Mouse (Mus musculus) adrenal gland, postnatal 14 days (tissue): ENCODE results near the gene Ldah. TPM values are rescaled to one million over a fixed set of nuclear protein-coding genes. Genes with fewer than 3 reads are reported as not detected.
A peak's percentile ranks its signal among the peaks of the same experiment; 100 is the strongest.

Source experiments
- DNase-seq: peaks from one replicate; pipeline ENCODE4 v3.0.0; 2021; ENCODE audit warnings: mixed read lengths
- total RNA-seq: library from RNA; stranded (reverse); gene quantifications from 2 replicates; pipeline ENCODE4 v1.2.3, GENCODE M21; 2021

Gene Ldah
- total RNA-seq, 1 experiment from 2014 or later, result 41.9 TPM

DNA sequence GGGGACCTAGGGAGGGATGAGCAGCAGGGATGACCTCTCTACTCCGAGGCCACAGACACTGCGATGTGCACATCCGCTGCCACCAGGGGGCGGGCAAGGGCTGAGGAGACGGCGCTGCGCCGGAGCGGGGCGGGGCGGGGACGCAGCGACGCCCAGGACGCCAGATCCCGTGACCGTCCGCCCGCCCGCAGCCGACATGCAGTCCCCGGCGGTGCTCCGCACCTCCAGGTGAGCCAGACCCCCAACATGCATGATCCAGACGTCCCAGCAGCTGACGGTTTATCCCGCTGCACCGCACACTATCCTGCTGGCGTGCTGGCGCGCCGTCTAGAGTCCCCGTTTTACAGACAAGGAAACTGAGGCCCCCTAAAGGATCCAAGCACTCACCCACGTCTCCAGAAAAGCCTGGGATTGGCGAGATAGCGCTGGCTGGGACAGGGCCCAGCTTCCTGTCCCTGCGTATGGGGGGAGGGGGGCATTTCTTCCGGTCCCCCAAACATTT lies 105.4 kb downstream of the Ldah start, which contains the start of gene Hs1bp3:
Gene Hs1bp3, plus strand, starts transcription at position 163 of the 502 bp plus-strand sequence.
- DNase-seq, result peak; percentile 96

DNA sequence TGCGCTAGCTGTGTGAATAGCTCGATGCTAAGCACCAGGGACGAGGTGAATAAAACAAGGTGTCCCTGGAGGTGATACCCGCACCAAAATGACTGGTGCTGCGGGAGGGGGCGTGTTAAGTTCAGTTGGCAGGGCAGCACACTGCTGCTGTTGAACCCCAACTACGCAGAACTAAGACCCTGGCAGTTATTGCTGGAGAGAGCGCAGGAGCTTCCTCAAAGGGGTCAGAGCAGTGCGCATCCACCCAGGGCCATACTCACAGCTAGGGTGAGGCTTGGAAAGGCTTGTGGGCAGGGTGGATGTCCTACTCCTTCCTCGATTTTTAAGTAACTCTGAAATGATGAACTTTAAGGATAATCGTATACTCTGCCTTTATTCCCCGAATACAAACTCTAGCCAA lies 105.9 kb downstream of the Ldah start:
- no peak for DNase-seq

- no peak for DNase-seq
Measured at GRCm38 (mm10) chr12:8316541-8316940, 108.6 kb downstream of the Ldah start.

DNA sequence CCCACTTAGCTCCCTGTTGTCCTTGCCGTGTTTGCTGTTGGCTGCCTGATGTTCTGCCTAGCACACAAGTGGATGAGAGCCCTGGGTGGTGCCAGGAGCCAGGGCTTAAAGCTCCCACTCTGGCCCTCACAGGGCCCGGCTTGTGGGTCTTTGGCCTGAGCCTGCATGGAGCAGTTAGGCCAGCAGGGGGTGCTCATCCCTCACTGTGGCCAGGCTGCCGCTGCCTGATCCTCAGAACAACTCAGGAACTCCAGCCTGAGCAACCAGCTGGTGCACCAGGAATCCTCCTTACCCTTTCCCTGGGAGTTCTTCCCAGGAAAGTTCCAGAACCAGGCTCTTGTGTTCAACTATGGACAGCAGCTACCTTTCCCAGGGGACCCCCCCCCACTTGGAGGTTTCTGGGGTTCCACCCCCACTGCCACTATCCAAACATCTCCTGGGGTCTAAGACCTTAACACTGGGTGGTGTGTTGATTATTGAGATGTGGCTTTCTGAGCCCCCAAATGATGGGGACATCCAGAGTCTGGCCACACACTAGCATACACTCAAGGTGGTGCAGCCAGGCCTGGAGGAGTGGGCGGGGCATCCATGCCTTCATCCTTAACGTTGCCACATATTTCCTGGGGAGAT lies 112.3 kb downstream of the Ldah start:
- peak; percentile 92 for DNase-seq

GRCm38 (mm10) chr12:8321506-8321905 lies 113.6 kb downstream of the Ldah start:
- peak; percentile 85 for DNase-seq

DNA sequence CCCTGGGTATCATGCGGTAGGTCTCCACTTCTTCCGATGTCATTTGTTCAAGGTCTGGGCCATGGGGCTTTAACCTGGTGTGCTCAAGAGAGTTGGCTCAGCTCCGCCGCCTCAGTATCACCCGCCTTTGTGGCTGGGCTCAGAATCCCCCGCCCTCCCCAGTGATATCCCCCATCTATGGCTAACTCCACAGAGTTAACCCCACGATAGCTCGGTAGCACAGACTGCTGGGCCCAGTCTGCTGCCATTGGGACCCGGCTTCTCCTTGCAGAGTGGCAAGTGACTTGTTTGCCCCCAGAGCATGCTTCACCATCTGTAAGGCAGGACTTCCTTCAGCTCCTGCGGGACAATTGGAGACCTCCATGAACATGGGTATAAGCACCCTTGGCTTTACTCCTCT lies 116.2 kb downstream of the Ldah start:
- DNase-seq, result no peak

DNA sequence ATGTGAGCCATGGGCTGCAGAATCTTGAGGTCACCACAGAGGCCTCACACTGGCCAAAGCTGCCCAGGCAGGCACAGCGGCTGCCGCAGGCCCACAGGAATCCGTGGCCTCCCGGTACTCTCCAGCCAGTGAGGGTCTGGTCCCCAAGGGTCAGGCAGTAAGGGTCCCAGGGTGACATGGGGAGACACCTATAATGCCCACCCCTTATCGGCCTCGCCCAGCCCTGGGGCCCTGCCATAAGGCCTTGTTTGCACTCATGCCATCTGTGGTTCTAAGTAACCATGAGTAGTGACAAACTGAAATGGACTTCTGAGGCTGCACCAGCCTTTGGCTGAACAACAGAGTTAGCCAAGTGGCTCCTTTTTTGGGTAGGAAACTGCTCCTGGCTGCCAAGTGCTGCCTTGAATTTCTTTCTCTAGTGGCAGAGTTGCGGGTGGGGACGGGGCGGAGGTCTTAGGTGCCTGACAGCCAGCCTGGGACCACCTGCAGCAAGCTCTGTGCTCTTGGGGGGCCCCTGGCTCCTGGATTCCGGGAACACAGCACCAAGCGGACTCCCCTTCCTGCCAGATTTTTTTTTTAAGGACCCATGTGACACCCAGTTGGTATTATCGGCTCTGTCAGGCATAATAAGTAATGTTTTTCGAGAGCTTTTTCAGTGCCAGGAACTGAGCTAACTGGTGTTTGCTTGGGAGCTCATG lies 117.5 kb downstream of the Ldah start:
- no peak for DNase-seq

DNA sequence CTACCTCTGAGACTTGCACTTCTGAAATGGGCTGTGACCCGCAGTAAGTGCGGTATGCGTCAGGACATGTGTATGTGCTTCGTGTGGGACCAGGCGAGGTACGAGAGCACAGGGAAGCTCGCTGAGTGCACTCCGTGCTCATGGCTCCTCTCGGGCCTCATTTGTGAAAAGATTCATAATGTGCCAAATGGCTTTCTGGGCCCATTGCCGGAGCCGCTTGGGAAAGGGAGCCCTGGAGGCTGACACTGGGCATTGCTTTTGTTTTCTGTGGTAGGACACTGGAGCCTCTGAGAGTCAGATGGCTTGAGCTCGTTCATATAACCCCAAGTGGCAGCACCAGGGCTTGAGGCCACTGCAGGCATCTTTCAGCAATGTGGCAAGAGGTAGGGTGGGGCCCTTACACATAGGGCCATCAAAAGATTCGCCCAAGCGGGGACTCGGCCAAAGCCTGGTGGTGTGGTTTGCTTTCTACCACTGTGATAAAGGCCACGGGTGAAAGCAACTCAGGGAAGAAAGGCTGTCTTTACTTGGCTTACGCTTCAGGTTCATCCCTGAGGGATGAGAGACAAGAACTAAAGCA lies 118.1 kb downstream of the Ldah start:
- DNase-seq, result peak; percentile 59

GRCm38 (mm10) chr12:8326825-8327674 lies 119.1 kb downstream of the Ldah start:
- peak; percentile 97 for DNase-seq

- DNase-seq, result no peak
Measured at GRCm38 (mm10) chr12:8327675-8328053, 119.8 kb downstream of the Ldah start.

GRCm38 (mm10) chr12:8329236-8329635 lies 121.3 kb downstream of the Ldah start:
- peak; percentile 77 for DNase-seq

DNA sequence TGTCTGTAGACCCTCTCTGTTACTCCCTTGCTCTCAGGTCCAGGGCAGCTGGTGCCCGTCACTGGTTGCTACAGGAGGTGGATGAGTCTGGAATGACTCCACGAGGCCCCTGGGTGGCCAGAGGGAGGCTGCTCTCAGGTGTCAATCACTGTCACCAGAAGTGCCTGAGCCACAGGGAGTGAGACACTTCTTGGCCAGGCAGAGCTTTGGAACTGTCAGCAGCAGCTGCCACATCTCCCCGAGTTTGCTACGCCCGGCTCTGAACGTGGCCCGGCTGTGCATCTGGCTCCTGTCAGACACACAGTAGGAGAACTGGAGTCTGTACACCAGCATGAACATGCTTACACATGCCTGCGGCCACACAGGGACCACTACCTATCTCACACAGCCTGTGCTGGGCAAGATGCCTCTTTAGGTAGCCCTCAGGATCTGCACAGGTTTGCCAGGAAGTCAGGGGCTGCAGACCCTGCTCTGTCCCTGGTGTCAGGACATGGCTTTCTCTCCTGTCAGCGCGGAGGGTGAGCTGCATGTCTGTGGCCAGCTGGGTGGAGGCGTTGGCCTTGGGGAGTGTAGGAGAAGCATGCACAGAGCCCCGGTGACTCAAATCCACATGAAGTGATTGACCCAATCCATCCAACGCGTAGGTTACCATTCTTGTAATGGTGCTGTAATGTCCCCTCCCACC lies 123.7 kb downstream of the Ldah start:
- peak; percentile 61 for DNase-seq

DNA sequence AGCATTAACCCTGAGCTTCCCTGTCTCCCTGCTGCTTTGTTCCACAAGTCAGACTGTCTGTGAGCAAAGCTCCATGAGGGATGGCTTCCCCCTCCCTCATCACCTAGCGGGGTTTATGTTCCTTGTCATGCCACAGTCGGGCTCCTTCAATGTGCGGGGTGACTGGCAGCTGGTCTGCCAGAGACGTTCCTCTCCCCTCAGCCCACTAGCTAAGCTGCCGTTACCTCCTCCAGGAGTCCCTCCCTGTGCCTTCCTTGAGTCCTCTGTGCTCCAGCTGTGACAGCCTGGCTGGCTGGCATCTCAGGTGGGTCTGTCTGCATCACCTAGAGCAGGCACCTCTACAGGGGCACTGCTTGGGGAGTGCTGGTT lies 124.3 kb downstream of the Ldah start:
- no peak for DNase-seq

- DNase-seq, result peak; percentile 46
Measured at GRCm38 (mm10) chr12:8333617-8334016, 125.7 kb downstream of the Ldah start.

DNA sequence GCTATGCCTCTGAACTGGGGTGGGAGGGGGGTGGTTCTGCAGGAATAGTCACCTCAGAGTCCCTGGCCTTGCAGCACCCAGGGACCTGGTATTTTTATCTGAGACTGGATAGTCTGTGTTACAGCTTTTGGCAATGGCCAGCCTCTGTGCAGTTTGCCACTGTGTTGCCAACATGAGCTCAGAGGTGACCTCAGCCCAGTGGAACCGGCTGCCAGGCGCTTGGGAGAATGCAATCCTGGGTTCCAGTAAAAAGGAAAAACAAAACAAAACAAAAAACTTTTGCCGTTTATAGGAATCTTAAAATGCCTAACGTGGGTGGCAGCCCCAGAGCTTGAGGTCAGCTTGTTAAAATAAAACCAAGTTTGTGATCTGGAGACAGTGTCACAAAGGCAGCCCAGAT lies 126.4 kb downstream of the Ldah start:
- DNase-seq, result peak; percentile 79

Other genes with a start within 250 kb of the Ldah start
- gene Apob, start 230.5 kb upstream of the Ldah start, total RNA-seq, result 21.4 and 393 TPM in 2 replicates
- not detected in 2 replicates for gene Gdf7, start 93.8 kb downstream of the Ldah start, total RNA-seq
- gene Hs1bp3, start 105.3 kb downstream of the Ldah start, total RNA-seq, result 12.4 and 15.1 TPM in 2 replicates